Mouse (Mus musculus): Measurements from ENCODE around the gene Oxa1l. TPM values are rescaled to one million over a fixed set of nuclear protein-coding genes. Genes with fewer than 3 reads are reported as not detected.

Oxa1l gene
- polyA plus RNA-seq, 1 experiment from 2014 or later, result 44.2 TPM

GRCm38 (mm10) chr14:54367429-54368060, 6.9 kb downstream of the Oxa1l start:
- 94% methylated on average over 18 of the region's 18 CpGs for WGBS
- H3K4me3 ChIP-seq (ENCODE audit: low read depth, low read length), result no peak overlapping the region
- no peak overlapping the region for H3K9ac ChIP-seq (ENCODE audit: low read length)
- H3K36me3 ChIP-seq (ENCODE audit: control insufficient read depth, insufficient read depth, low read length), result peaks cover 34% of the 10 kb centered on the region
- DNase-seq (ENCODE audit: low spot score, missing footprints) (peak; percentile 70), ATAC-seq (ENCODE audit: low FRiP score) (no peak)
- H3K9me3 ChIP-seq (ENCODE audit: control insufficient read depth, low read length), result no peaks in the 10 kb centered on the region
- H3K27me3 ChIP-seq (ENCODE audit: control insufficient read depth, insufficient read depth, low read length), result no peaks in the 10 kb centered on the region
- no peaks in the 10 kb centered on the region for H3K4me1 ChIP-seq (ENCODE audit: control insufficient read depth, insufficient read depth, low read length)
- H3K27ac ChIP-seq (ENCODE audit: low read depth, low read length), result no peak overlapping the region
- no peak overlapping the region for H3K4me2 ChIP-seq

- Histone ChIP-seq H3K27ac (ENCODE audit: low read depth, low read length) (no peak overlapping the region), H3K4me1 (ENCODE audit: control insufficient read depth, insufficient read depth, low read length) (no peaks in the 10 kb centered on the region), H3K4me3 (ENCODE audit: low read depth, low read length) (no peak overlapping the region), H3K9ac (ENCODE audit: low read length) (no peak overlapping the region), H3K36me3 (ENCODE audit: control insufficient read depth, insufficient read depth, low read length) (peaks cover 28% of the 10 kb centered on the region), H3K4me2 (no peak overlapping the region), H3K9me3 (ENCODE audit: control insufficient read depth, low read length) (no peaks in the 10 kb centered on the region), H3K27me3 (ENCODE audit: control insufficient read depth, insufficient read depth, low read length) (no peaks in the 10 kb centered on the region)
- 98% methylated on average over 3 of the region's 3 CpGs for WGBS
- no peak for ATAC-seq (ENCODE audit: low FRiP score)
- DNase-seq (ENCODE audit: low spot score, missing footprints), result peak; percentile 69
Observed at GRCm38 (mm10) chr14:54369372-54369771, 8.7 kb downstream of the Oxa1l start.

DNA sequence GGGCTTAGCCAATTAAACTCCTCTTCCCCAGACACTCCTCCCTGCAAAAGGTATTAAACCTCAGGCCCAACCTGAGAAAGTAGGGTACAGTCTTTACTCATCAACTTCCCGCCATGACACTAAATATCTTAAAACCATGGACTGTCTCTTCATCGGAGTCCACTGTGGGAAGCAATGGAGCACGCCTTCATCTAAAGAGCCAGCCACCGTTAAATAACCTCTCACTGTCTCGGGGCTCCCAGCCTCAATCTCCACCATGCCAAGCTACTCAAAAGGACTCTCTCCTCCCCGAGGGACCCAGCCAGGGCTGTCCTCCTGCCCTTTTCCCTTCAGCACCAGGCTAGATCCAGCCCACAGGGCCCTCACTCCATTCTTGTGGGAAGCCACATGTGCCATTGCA, 10.0 kb downstream of the Oxa1l start:
- Histone ChIP-seq H3K27me3 (ENCODE audit: control insufficient read depth, insufficient read depth, low read length) (no peaks in the 10 kb centered on the region), H3K27ac (ENCODE audit: low read depth, low read length) (no peak overlapping the region), H3K4me2 (no peak overlapping the region), H3K9ac (ENCODE audit: low read length) (no peak overlapping the region), H3K4me3 (ENCODE audit: low read depth, low read length) (no peak overlapping the region), H3K4me1 (ENCODE audit: control insufficient read depth, insufficient read depth, low read length) (no peaks in the 10 kb centered on the region), H3K9me3 (ENCODE audit: control insufficient read depth, low read length) (no peaks in the 10 kb centered on the region), H3K36me3 (ENCODE audit: control insufficient read depth, insufficient read depth, low read length) (peaks cover 26% of the 10 kb centered on the region)
- WGBS, result 89% methylated on average over 6 of the region's 6 CpGs
- ATAC-seq (ENCODE audit: low FRiP score) (no peak), DNase-seq (ENCODE audit: low spot score, missing footprints) (peak; percentile 79)

DNA sequence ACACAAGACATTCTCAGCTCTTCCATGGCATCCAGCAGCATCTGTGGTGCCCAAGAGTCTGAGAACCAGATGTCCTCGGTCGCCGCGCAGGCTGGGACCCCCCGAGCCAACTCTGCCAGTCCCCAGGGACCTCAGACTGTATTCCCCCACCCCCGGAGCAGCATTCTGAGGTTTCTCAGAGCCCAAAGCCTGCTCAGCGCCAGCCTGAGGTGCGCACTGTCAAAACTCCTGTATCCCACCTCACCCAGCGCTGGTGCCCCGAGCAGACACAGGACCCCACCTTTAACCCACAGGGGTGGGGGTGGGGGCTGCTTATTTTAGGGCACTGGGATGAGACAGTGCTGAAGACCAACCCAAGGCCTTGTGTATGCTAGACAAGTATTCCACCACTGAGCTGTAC, 10.8 kb downstream of the Oxa1l start:
- no peak overlapping the region for H3K4me3 ChIP-seq (ENCODE audit: low read depth, low read length)
- H3K27ac ChIP-seq (ENCODE audit: low read depth, low read length), result no peak overlapping the region
- no peaks in the 10 kb centered on the region for H3K9me3 ChIP-seq (ENCODE audit: control insufficient read depth, low read length)
- no peaks in the 10 kb centered on the region for H3K4me1 ChIP-seq (ENCODE audit: control insufficient read depth, insufficient read depth, low read length)
- no peaks in the 10 kb centered on the region for H3K27me3 ChIP-seq (ENCODE audit: control insufficient read depth, insufficient read depth, low read length)
- H3K36me3 ChIP-seq (ENCODE audit: control insufficient read depth, insufficient read depth, low read length), result peaks cover 26% of the 10 kb centered on the region
- H3K9ac ChIP-seq (ENCODE audit: low read length), result no peak overlapping the region
- peak; percentile 61 for ATAC-seq (ENCODE audit: low FRiP score)
- no peak overlapping the region for H3K4me2 ChIP-seq
- DNase-seq (ENCODE audit: low spot score, missing footprints), result peak; percentile 69
- 97% methylated on average over 10 of the region's 10 CpGs for WGBS

DNA sequence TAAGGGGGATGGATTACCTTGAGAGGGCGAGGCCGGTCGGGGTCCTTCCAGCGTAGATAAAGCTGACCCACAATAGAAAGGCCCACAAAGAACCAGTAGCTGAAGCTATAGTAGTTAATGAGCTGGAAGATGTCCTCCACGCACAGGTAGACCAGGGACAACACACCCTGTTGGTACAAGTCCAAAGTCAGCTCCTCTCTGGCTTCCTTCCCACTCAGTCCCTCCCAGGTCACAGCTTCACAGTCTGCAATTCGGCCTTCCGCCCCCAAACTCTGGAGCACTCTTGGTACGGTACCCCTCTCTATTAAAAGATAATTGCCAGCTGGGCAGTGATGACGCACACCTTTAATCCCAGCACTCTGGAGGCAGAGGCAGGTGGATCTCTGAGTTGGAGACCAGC, 12.3 kb downstream of the Oxa1l start:
- H3K36me3 ChIP-seq (ENCODE audit: control insufficient read depth, insufficient read depth, low read length), result peaks cover 23% of the 10 kb centered on the region
- no peak overlapping the region for H3K27ac ChIP-seq (ENCODE audit: low read depth, low read length)
- no peak overlapping the region for H3K9ac ChIP-seq (ENCODE audit: low read length)
- no peaks in the 10 kb centered on the region for H3K4me1 ChIP-seq (ENCODE audit: control insufficient read depth, insufficient read depth, low read length)
- no peak overlapping the region for H3K4me2 ChIP-seq
- no peaks in the 10 kb centered on the region for H3K27me3 ChIP-seq (ENCODE audit: control insufficient read depth, insufficient read depth, low read length)
- ATAC-seq (ENCODE audit: low FRiP score) (no peak), DNase-seq (ENCODE audit: low spot score, missing footprints) (peak; percentile 26)
- WGBS, result 96% methylated on average over 9 of the region's 9 CpGs
- no peaks in the 10 kb centered on the region for H3K9me3 ChIP-seq (ENCODE audit: control insufficient read depth, low read length)
- H3K4me3 ChIP-seq (ENCODE audit: low read depth, low read length), result no peak overlapping the region

- no peaks in the 10 kb centered on the region for H3K4me1 ChIP-seq (ENCODE audit: control insufficient read depth, insufficient read depth, low read length)
- 0 out of 2 replicates have a peak, but pooled peaks cover 3% of the 10 kb centered on the region for H3K36me3 ChIP-seq (ENCODE audit: control insufficient read depth, insufficient read depth, low read length)
- H3K9ac ChIP-seq (ENCODE audit: low read length), result no peak overlapping the region
- H3K27me3 ChIP-seq (ENCODE audit: control insufficient read depth, insufficient read depth, low read length), result no peaks in the 10 kb centered on the region
- no peak overlapping the region for H3K4me3 ChIP-seq (ENCODE audit: low read depth, low read length)
- no peak overlapping the region for H3K4me2 ChIP-seq
- no peak overlapping the region for H3K27ac ChIP-seq (ENCODE audit: low read depth, low read length)
- H3K9me3 ChIP-seq (ENCODE audit: control insufficient read depth, low read length), result no peaks in the 10 kb centered on the region
- 81% methylated on average over 3 of the region's 3 CpGs for WGBS
- peak; percentile 83 for DNase-seq (ENCODE audit: low spot score, missing footprints)
- no peak for ATAC-seq (ENCODE audit: low FRiP score)
Observed at GRCm38 (mm10) chr14:54375916-54376315, 15.3 kb downstream of the Oxa1l start.

GRCm38 (mm10) chr14:54377166-54377565, 16.5 kb downstream of the Oxa1l start:
- Histone ChIP-seq H3K4me2 (no peak overlapping the region), H3K9ac (ENCODE audit: low read length) (no peak overlapping the region), H3K27me3 (ENCODE audit: control insufficient read depth, insufficient read depth, low read length) (no peaks in the 10 kb centered on the region), H3K4me1 (ENCODE audit: control insufficient read depth, insufficient read depth, low read length) (no peaks in the 10 kb centered on the region), H3K4me3 (ENCODE audit: low read depth, low read length) (no peak overlapping the region), H3K27ac (ENCODE audit: low read depth, low read length) (no peak overlapping the region), H3K36me3 (ENCODE audit: control insufficient read depth, insufficient read depth, low read length) (no peaks in the 10 kb centered on the region), H3K9me3 (ENCODE audit: control insufficient read depth, low read length) (no peaks in the 10 kb centered on the region)
- WGBS, result 86% methylated on average over 6 of the region's 6 CpGs
- peak; percentile 39 for DNase-seq (ENCODE audit: low spot score, missing footprints)
- no peak for ATAC-seq (ENCODE audit: low FRiP score)

- DNase-seq (ENCODE audit: low spot score, missing footprints) (no peak), ATAC-seq (ENCODE audit: low FRiP score) (no peak)
- no peak overlapping the region for H3K4me3 ChIP-seq (ENCODE audit: low read depth, low read length)
- H3K4me2 ChIP-seq, result no peak overlapping the region
- H3K9me3 ChIP-seq (ENCODE audit: control insufficient read depth, low read length), result no peaks in the 10 kb centered on the region
- no peak overlapping the region for H3K9ac ChIP-seq (ENCODE audit: low read length)
- no peaks in the 10 kb centered on the region; the same call in 1 of the 2 replicates for H3K4me1 ChIP-seq (ENCODE audit: control insufficient read depth, insufficient read depth, low read length)
- H3K27ac ChIP-seq (ENCODE audit: low read depth, low read length), result no peak overlapping the region
- no peaks in the 10 kb centered on the region for H3K27me3 ChIP-seq (ENCODE audit: control insufficient read depth, insufficient read depth, low read length)
- 87% methylated on average over 13 of the region's 13 CpGs for WGBS
- no peaks in the 10 kb centered on the region for H3K36me3 ChIP-seq (ENCODE audit: control insufficient read depth, insufficient read depth, low read length)
Observed at GRCm38 (mm10) chr14:54379571-54379970, 18.9 kb downstream of the Oxa1l start.

- ATAC-seq (ENCODE audit: low FRiP score), result no peak
- no peak overlapping the region for H3K4me2 ChIP-seq
- no peak overlapping the region for H3K9ac ChIP-seq (ENCODE audit: low read length)
- H3K9me3 ChIP-seq (ENCODE audit: control insufficient read depth, low read length), result no peaks in the 10 kb centered on the region
- H3K27ac ChIP-seq (ENCODE audit: low read depth, low read length), result no peak overlapping the region
- no peaks in the 10 kb centered on the region for H3K36me3 ChIP-seq (ENCODE audit: control insufficient read depth, insufficient read depth, low read length)
- 68% methylated on average over 4 of the region's 4 CpGs for WGBS
- H3K4me1 ChIP-seq (ENCODE audit: control insufficient read depth, insufficient read depth, low read length), result no peaks in the 10 kb centered on the region; the same call in 1 of the 2 replicates
- no peak overlapping the region for H3K4me3 ChIP-seq (ENCODE audit: low read depth, low read length)
- H3K27me3 ChIP-seq (ENCODE audit: control insufficient read depth, insufficient read depth, low read length), result no peaks in the 10 kb centered on the region
- peak; percentile 53 for DNase-seq (ENCODE audit: low spot score, missing footprints)
Observed at GRCm38 (mm10) chr14:54380616-54381015, 20.0 kb downstream of the Oxa1l start.

Measured in midbrain, embryonic 11.5 days (tissue).